Mouse (Mus musculus): ENCODE measurements around the gene H2-Ab1.

DNA sequence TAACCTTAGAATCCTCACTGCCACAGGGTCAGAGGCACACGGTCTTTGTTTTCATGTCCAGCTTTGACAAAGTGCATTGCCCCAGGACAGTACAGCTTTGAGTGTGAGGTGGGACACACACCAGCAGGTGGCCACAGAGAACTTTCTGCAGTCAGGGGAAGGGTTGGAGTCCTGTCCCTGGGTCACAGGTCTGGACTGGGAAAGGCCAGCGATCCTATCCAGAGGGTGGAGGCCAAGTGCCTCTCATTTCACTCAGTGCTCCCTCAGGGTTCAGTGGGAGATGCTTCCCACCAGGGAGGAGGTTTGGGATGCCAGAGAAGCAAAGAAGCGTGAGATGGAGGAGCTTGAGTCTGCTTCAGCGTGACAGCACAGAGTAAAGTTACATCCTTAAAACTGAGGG, 5.8 kb upstream of the H2-Ab1 start:
- TF ChIP-seq POLR2A (IDR thresholded peaks at IDR 0.05; ENCODE audit: insufficient read length, low read depth) (no peak), USF1 (IDR thresholded peaks at IDR 0.05; ENCODE audit: low read depth) (no peak), POLR2AphosphoS2 (IDR thresholded peaks at IDR 0.05; ENCODE audit: insufficient read length, low read depth) (no peak)

Data from myocyte (in vitro differentiated cells).